Mouse (Mus musculus): ENCODE results near the gene Lgi1. TPM values are rescaled to one million over a fixed set of nuclear protein-coding genes. Genes with fewer than 3 reads are reported as not detected.
A peak's percentile ranks its signal among the peaks of the same experiment; 100 is the strongest.

Gene Lgi1
- 1.2 and 2.0 TPM in 2 replicates for total RNA-seq (2021)
- long read RNA-seq, full-length matches to known transcripts, result 1 of 1 reads
- long read RNA-seq, partial matches to known transcripts, result 0 of 1 reads
- long read RNA-seq, other reads (novel, unspliced or antisense), result 0 of 1 reads

GRCm38 (mm10) chr19:38264505-38265500, at the start of gene Lgi1:
Lgi1 (plus strand) TSS chr19:38264536.
- peak; percentile 6 for DNase-seq

GRCm38 (mm10) chr19:38217696-38218095, 46.6 kb upstream of the Lgi1 start:
- no peak for DNase-seq

- no peak for DNase-seq
Measured at GRCm38 (mm10) chr19:38223356-38223904, 40.9 kb upstream of the Lgi1 start.

- DNase-seq, result peak; percentile 92
Measured at GRCm38 (mm10) chr19:38223905-38224684, 40.2 kb upstream of the Lgi1 start, which contains the start of gene Fra10ac1. Fra10ac1 (minus strand) TSS chr19:38224156.

- DNase-seq, result no peak
Measured at GRCm38 (mm10) chr19:38224685-38225060, 39.7 kb upstream of the Lgi1 start.

- DNase-seq, result no peak
Measured at GRCm38 (mm10) chr19:38228699-38229098, 35.6 kb upstream of the Lgi1 start.

GRCm38 (mm10) chr19:38232087-38232486, 32.2 kb upstream of the Lgi1 start:
- DNase-seq, result no peak

GRCm38 (mm10) chr19:38232516-38232915, 31.8 kb upstream of the Lgi1 start:
- no peak for DNase-seq

GRCm38 (mm10) chr19:38236526-38236925, 27.8 kb upstream of the Lgi1 start:
- DNase-seq, result no peak

- DNase-seq, result no peak
Measured at GRCm38 (mm10) chr19:38237834-38238212, 26.5 kb upstream of the Lgi1 start.

GRCm38 (mm10) chr19:38238213-38238951, 26.0 kb upstream of the Lgi1 start:
- peak; percentile 15 for DNase-seq

GRCm38 (mm10) chr19:38242314-38242852, 22.0 kb upstream of the Lgi1 start:
- no peak for DNase-seq

- no peak for DNase-seq
Measured at GRCm38 (mm10) chr19:38244748-38245147, 19.6 kb upstream of the Lgi1 start.

- DNase-seq, result no peak
Measured at GRCm38 (mm10) chr19:38245361-38246176, 18.8 kb upstream of the Lgi1 start.

GRCm38 (mm10) chr19:38246177-38246622, 18.1 kb upstream of the Lgi1 start:
- DNase-seq, result no peak

GRCm38 (mm10) chr19:38249627-38250026, 14.7 kb upstream of the Lgi1 start:
- DNase-seq, result no peak

- peak; percentile 34 for DNase-seq
Measured at GRCm38 (mm10) chr19:38253796-38254195, 10.5 kb upstream of the Lgi1 start.

- no peak for DNase-seq
Measured at GRCm38 (mm10) chr19:38258651-38259065, 5.7 kb upstream of the Lgi1 start.

- no peak for DNase-seq
Measured at GRCm38 (mm10) chr19:38259436-38259835, 4.9 kb upstream of the Lgi1 start.

GRCm38 (mm10) chr19:38260346-38260745, 4.0 kb upstream of the Lgi1 start:
- no peak for DNase-seq

All from adrenal gland, postnatal 25 days (tissue).